Mouse (Mus musculus) midbrain, embryonic 16.5 days (tissue): Measurements from ENCODE around the gene Cpt1a. TPM values are rescaled to one million over a fixed set of nuclear protein-coding genes. Genes with fewer than 3 reads are reported as not detected.
A peak's percentile ranks its signal among the peaks of the same experiment; 100 is the strongest.

Source experiments
- ATAC-seq: fragments of 200-750 bp; cut with Nextera tagmentation; 2 replicates; pipeline ENCODE4 v1.8.0; 2017; ENCODE audit warnings: moderate TSS enrichment
- H3K27ac ChIP-seq: fragments of 300-500 bp; sonication (generic); 2 replicates; pipeline ENCODE4 v1.5.1; 2014; ENCODE audit warnings: mild to moderate bottlenecking, low read length, mixed read lengths
- H3K27me3 ChIP-seq: fragments of 300-500 bp; sonication (generic); 2 replicates; pipeline ENCODE4 v1.6.1; 2014; ENCODE audit warnings: low read depth, low read length, mixed read lengths; ENCODE audit not compliant: control insufficient read depth, insufficient read depth
- H3K36me3 ChIP-seq: fragments of 300-500 bp; sonication (generic); 2 replicates; pipeline ENCODE4 v1.6.1; 2014; ENCODE audit warnings: mild to moderate bottlenecking, low read length, moderate library complexity, mixed read lengths; ENCODE audit not compliant: control insufficient read depth, insufficient read depth
- H3K4me1 ChIP-seq: fragments of 300-500 bp; sonication (generic); 2 replicates; pipeline ENCODE4 v1.6.1; 2014; ENCODE audit warnings: mild to moderate bottlenecking, low read length, mixed read lengths; ENCODE audit not compliant: control insufficient read depth, insufficient read depth
- H3K4me2 ChIP-seq: fragments of 300-500 bp; sonication (generic); 2 replicates; pipeline ENCODE4 v1.6.1; 2014; ENCODE audit warnings: mild to moderate bottlenecking, low read length, mixed read lengths
- H3K4me3 ChIP-seq: fragments of 300-500 bp; sonication (generic); 2 replicates; pipeline ENCODE4 v1.5.1; 2014; ENCODE audit warnings: low read depth, mild to moderate bottlenecking, low read length, moderate library complexity, mixed read lengths
- H3K9ac ChIP-seq: fragments of 300-500 bp; sonication (generic); 2 replicates; pipeline ENCODE4 v1.6.1; 2014; ENCODE audit warnings: low read depth, low read length, mixed read lengths
- H3K9me3 ChIP-seq: fragments of 300-500 bp; sonication (generic); replicated peaks from 2 replicates; pipeline ENCODE4 v1.6.1; 2014; ENCODE audit warnings: mild to moderate bottlenecking, low read length, mixed read lengths; ENCODE audit not compliant: control insufficient read depth, poor library complexity, severe bottlenecking
- WGBS: fragments of 180-500 bp; shearing (Covaris S2); extraction: QIAGEN DNeasy Blood & Tissue Kit; methylation state at CpG from one replicate; pipeline ENCODE4 v1.1.7; 2014; 5-methylcytosine and 5-hydroxymethylcytosine counted together
- polyA plus RNA-seq: library from polyadenylated mRNA; unstranded; fragments of >200 nt; fragmentation: Nextera tagmentation; extraction: Ambion mirVana; gene quantifications from 2 replicates; pipeline ENCODE4 v1.2.1, GENCODE M21; 2015

Cpt1a gene
- 14.9 and 15.1 TPM in 2 replicates for polyA plus RNA-seq

DNA sequence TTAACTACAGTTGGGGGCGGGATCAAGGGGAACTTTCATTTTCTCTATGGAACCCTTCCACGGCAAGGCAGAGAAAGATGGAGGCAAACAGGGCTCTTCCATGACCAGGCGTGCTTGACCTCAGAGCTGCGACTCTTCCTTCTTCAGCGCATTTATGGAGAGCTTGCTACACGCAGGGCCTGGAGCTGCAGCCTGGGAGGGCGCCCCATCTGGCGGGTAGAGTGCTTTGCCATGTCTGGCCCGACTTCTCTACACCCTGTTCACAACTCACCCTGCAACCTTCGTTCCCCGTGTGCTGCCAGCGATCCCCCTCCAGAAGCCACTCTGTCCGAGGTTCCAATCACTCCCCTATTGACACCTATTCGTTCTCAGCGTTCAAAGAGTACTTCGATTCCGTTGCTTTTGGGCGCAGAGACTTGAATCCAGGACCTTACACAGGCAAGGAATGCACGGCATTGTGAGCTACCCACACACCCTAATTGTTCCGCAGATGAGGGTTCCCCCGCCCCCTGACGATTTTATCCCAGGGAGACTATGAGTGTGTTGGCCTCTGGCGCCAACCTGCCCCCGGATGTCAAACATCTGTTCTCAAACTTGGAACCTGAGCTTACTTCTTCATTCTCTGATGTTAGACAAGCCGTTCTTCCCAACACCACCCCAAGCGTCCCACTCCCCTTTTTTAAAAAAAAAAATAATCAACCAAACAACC is at the start of gene Cpt1a:
Cpt1a (plus strand) TSS at position 74 of the 709 bp plus-strand sequence.
- no peaks in the 10 kb centered on the region for H3K9me3 ChIP-seq
- ATAC-seq = no peak
- 6% methylated on average over 26 of the region's 26 CpGs for WGBS
- no peak within 1 kb of the TSS for H3K27ac ChIP-seq
- H3K4me2 ChIP-seq = peak within 1 kb of the TSS; percentile 89
- peaks cover 20% of the 10 kb centered on the region for H3K27me3 ChIP-seq
- peak within 1 kb of the TSS; percentile 50 for H3K4me3 ChIP-seq
- H3K9ac ChIP-seq = peak within 1 kb of the TSS; percentile 66
- H3K36me3 ChIP-seq = no peaks in the 10 kb centered on the region
- peaks cover 32% of the 10 kb centered on the region for H3K4me1 ChIP-seq

DNA sequence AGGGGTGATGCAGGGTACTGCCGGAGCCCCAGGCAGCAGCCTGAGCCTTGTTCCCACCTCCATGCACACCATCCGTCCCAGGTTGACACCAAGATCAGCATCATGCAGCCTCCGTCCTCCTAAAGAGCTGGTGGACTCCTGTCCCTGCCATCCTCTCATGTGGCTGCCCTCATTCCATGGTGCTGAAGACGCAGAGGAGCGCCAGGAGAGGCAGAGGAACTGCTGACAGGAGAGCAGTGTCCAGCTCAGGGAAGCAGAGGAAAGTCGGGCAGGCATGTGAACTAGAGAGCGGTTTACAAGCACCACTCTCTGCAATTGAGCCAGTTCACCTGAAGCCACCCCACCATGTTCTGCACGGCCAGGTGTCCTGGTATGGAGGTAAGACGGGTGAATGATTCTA is 48.8 kb upstream of the Cpt1a start:
- 94% methylated on average over 9 of the region's 9 CpGs for WGBS
- H3K27ac ChIP-seq = no peak overlapping the region
- H3K27me3 ChIP-seq = no peaks in the 10 kb centered on the region
- peaks cover 32% of the 10 kb centered on the region for H3K36me3 ChIP-seq
- no peaks in the 10 kb centered on the region for H3K4me1 ChIP-seq
- H3K9me3 ChIP-seq = no peaks in the 10 kb centered on the region
- H3K4me2 ChIP-seq = no peak overlapping the region
- no peak overlapping the region for H3K9ac ChIP-seq
- ATAC-seq = no peak
- H3K4me3 ChIP-seq = no peak overlapping the region

DNA sequence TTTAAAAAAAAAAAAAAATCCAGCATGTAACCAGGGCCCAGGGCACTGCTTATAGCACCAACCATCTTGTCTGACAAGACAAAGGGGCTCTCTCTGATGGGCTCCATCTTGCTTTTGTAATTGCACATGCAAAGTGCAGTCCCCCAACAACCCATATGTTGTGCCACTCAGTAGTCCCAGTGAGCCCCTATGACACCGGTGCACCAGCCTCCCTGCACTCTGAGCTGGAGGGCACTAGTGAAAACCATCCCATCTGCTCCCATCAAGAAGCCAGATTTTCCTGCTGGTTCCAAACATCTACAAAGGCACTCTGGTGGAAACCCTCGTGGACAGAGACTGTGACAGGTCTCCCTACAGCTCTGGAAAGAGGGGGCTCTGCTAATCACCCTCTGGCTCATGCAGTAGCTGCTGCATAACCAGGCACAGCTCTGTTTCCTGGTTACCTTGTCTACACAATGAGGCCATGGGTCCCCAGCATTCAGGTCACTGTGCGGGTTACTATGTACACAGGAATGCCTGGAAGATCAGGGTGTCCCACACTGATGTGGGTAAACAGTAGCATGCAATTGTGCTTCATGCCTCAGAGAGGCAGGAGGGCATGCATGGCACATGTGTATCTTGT is 46.3 kb upstream of the Cpt1a start:
- no peak overlapping the region for H3K9ac ChIP-seq
- no peaks in the 10 kb centered on the region for H3K27me3 ChIP-seq
- H3K27ac ChIP-seq = no peak overlapping the region
- WGBS = 94% methylated on average over 3 of the region's 3 CpGs
- no peaks in the 10 kb centered on the region for H3K9me3 ChIP-seq
- H3K4me3 ChIP-seq = no peak overlapping the region
- H3K4me2 ChIP-seq = no peak overlapping the region
- no peak for ATAC-seq
- H3K36me3 ChIP-seq = peaks cover 34% of the 10 kb centered on the region
- H3K4me1 ChIP-seq = peaks cover 3% of the 10 kb centered on the region

DNA sequence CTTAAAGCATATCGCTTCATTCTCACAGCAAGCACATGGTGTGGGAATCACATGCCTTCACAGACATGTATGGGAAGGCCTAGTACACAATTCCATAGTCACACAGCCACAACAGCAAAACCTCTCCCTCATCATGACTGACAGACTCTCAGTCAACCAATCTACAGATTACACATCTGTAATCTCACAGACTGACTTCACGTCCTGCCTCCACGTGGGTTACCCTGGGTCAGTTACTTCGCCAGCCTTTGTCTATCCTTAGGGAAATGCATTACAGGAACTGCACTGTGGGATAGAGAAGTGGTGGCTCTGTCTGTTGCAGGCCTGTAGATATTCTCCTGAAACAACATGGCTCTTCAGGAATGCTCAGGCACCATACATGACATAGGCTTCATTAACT is 40.2 kb upstream of the Cpt1a start:
- H3K27ac ChIP-seq = no peak overlapping the region
- peaks cover 27% of the 10 kb centered on the region for H3K4me1 ChIP-seq
- ATAC-seq = no peak
- WGBS = 75% methylated on average over 4 of the region's 4 CpGs
- peak overlapping the region; percentile 82 for H3K4me2 ChIP-seq
- H3K36me3 ChIP-seq = peaks cover 24% of the 10 kb centered on the region
- H3K9me3 ChIP-seq = no peaks in the 10 kb centered on the region
- H3K9ac ChIP-seq = peak overlapping the region; percentile 85
- H3K4me3 ChIP-seq = peak overlapping the region; percentile 74
- H3K27me3 ChIP-seq = no peaks in the 10 kb centered on the region

DNA sequence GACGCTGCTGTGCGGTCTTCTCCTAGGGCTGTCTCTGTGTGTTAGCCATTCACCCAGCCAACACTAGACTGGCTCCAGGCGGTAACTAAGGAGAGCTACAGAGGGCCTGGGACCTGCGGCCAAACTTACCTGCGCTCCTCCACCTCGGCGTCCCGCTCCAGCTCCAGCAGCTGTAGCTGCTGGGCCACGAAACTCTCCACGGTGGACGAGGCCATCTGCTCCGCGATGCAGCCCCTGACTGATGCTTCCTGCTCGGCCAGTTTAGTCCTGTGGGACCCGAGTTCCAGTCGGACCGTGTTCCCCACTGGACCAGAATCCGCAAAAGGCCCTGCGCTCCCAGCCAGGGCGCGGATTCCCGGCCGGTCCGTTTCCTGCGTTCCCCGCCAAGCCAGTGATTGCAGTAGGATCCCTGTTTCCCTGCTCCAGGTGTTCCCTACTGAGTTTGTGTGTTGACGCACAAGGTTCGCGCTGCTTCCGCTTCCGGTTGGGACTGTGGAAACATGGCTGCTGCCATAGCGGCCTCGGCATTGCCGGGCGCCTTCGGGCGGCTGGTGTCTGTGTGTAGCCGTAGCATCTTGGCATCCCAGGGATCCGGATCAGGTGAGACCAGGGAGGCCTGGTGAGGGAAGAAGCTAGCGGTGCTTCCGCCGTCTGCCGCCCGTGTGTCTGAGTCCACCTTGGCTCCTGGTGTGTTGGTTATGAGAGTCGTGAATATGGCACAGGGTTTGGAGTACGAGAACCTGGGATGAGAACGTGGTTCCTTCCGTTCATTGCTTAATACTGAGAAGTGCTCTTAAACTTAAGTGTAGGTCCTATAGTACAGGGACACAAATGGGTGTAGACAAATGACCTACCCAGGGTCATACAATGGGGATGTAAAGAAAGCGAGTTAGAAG is 39.3 kb upstream of the Cpt1a start, which contains the start of the genes Mrpl21 and Ighmbp2:
Mrpl21 (plus strand) TSS at position 330 of the 896 bp plus-strand sequence.
Ighmbp2 (minus strand) TSS at position 446 of the 896 bp plus-strand sequence.
- Histone ChIP-seq H3K27me3 (no peaks in the 10 kb centered on the region), H3K4me2 (peak within 1 kb of the TSS; percentile 82), H3K9ac (peak within 1 kb of the TSS; percentile 85), H3K4me3 (peak within 1 kb of the TSS; percentile 74), H3K9me3 (no peaks in the 10 kb centered on the region), H3K27ac (peak within 1 kb of the TSS; percentile 68), H3K4me1 (peaks cover 27% of the 10 kb centered on the region), H3K36me3 (peaks cover 29% of the 10 kb centered on the region)
- under 1% methylated on average over 49 of the region's 49 CpGs for WGBS
- peak; percentile 95 for ATAC-seq

DNA sequence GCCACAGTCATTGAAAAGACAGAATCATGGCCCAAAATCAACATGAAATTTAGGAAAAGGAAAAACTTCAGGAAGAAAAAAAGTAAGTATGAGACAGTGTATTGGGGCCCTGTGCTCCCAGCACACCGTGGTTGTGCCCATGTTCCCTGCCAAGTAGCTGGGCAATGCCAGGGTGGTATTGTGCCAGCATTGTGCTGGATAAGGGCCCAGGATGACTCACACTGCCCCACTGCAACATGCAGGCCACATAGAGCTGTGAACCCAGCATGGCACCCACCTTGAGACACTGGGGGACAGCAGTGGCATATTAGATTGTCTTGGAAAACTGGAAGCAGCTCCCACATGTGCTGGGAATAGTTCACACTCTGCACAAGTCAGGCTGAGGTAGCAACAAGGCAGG is 33.1 kb upstream of the Cpt1a start:
- H3K9me3 ChIP-seq = no peaks in the 10 kb centered on the region
- no peak for ATAC-seq
- peaks cover 2% of the 10 kb centered on the region for H3K4me1 ChIP-seq
- H3K36me3 ChIP-seq = peaks cover 42% of the 10 kb centered on the region
- 94% methylated on average over 1 of the region's 1 CpGs for WGBS
- no peak overlapping the region for H3K9ac ChIP-seq
- H3K4me2 ChIP-seq = no peak overlapping the region
- H3K27ac ChIP-seq = no peak overlapping the region
- no peak overlapping the region for H3K4me3 ChIP-seq
- no peaks in the 10 kb centered on the region for H3K27me3 ChIP-seq

DNA sequence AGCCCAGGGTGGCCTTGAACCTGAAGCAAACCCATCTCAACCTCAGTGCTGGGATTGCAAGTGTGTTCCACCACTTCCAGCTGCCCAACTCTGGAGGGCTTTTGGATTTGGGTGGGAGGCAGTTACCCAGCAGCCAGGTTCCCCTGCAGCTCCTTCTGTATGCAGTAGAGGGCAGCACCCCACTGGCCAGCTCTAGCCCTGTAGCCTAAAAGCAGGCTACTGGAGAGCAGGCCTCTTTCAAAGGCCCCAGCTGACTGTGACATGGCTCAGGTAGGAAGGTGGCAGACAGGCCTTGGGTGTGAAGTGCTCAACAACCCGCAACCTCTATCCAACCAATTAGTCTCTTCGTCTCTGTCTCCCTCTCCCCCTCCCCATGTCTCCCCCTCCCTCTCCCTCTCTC is 30.1 kb upstream of the Cpt1a start:
- Histone ChIP-seq H3K9me3 (no peaks in the 10 kb centered on the region), H3K4me1 (no peaks in the 10 kb centered on the region), H3K27me3 (no peaks in the 10 kb centered on the region), H3K27ac (no peak overlapping the region), H3K36me3 (peaks cover 33% of the 10 kb centered on the region; the same call in 1 of the 2 replicates), H3K4me3 (no peak overlapping the region), H3K4me2 (no peak overlapping the region), H3K9ac (no peak overlapping the region)
- WGBS = 81% methylated on average over 2 of the region's 2 CpGs
- peak; percentile 56; the same call in 1 of the 2 replicates for ATAC-seq

DNA sequence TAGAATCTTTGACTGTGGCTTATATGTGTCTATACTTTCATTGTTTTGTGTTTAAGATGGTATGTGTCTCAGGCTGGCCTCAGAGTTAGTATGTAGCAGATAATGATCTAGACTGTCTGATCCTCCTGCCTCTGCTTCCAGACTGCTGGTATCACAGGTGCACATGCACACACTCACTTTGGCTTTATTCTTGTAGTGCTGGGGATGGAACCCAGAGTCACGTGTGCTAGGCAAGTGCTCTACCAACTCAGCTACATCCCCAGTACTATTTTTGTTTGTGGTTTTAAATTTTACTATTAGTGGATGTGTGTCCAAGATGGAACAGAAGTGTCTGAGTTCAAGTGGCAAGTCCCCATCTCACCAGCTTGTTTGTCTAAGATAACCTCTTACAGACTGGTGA is 29.1 kb upstream of the Cpt1a start:
- H3K27me3 ChIP-seq = no peaks in the 10 kb centered on the region
- ATAC-seq = no peak
- WGBS = 98% methylated on average over 1 of the region's 1 CpGs

More for the DNA sequence above, 29.1 kb upstream of the Cpt1a start:
- Histone ChIP-seq H3K9me3 (no peaks in the 10 kb centered on the region), H3K36me3 (peaks cover 28% of the 10 kb centered on the region; the same call in 1 of the 2 replicates), H3K27ac (no peak overlapping the region), H3K4me3 (no peak overlapping the region), H3K4me2 (no peak overlapping the region), H3K4me1 (no peaks in the 10 kb centered on the region), H3K9ac (no peak overlapping the region)
